ENCODE assay signal across 19 mouse cellular contexts in the genomic region with DNA sequence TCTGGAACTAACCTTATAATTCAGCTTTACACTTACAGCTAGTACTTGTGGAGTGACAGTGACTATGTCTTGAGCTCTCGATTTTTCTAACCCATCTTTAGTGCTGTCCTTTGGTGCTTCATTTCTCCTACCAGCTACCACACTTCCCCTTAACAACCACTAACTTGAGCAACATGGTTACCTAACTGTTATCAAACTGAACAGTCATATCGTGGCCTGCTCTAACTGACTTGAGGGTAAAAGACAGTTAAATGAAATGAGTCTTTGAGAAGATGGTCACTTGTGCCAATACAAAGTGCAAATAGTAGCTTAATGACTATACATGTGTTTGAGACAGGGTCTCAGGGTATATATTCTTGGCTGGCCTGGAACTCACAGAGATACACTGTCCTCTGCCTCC. TPM values are rescaled to one million over a fixed set of nuclear protein-coding genes. Genes with fewer than 3 reads are reported as not detected.
A peak's percentile ranks its signal among the peaks of the same experiment; 100 is the strongest.
DNase-seq lines count a peak whose midpoint lies in the region; ATAC-seq and TF ChIP-seq lines count a peak whose summit lies in the region.
"Had no signal": no experiment of that assay in that cellular context is flagged by ENCODE, and none has a peak within 500 bp of the region (broad histone marks: within the 10 kb centered on the region; RNA-seq: fewer than 3 reads in every experiment).

No protein-coding gene starts in this region.

- ATAC-seq in granulocyte monocyte progenitor cell, adult 5-6 weeks (replicated peaks; ENCODE audit: poor library complexity, severe bottlenecking): peak; percentile 53
- no peak for ATAC-seq in liver, embryonic 16.5 days (ENCODE audit: low read depth)
- ATAC-seq in hindbrain, embryonic 12.5 days (ENCODE audit: low FRiP score): no peak
- ATAC-seq: forebrain, embryonic 16.5 days; intestine, postnatal 0 days; midbrain, embryonic 15.5 days had no signal

- no peak for DNase-seq in lung, adult 2 months
- no peak for DNase-seq in lung, adult 18-20 months
- DNase-seq in splenic B cell, adult 2 months (ENCODE audit: low read depth, low spot score): peak; percentile 11
- DNase-seq in frontal cortex, adult 2 months (ENCODE audit: extremely low spot score in 1 of 2, low spot score in 1 of 2): no peak
- DNase-seq in embryo, embryonic 11 days: no peak
- DNase-seq: adrenal gland, adult 2 months; cerebellum, postnatal 14 days; right cerebral cortex, postnatal 25 days; thymus, adult 2 months had no signal

- no peak for TF ChIP-seq POLR2A in lung, adult 2 months (IDR thresholded peaks at IDR 0.05; ENCODE audit: borderline replicate concordance, extremely low read depth, low read depth, low read length)

- no peaks in the 10 kb centered on the region for H3K9me3 ChIP-seq in liver, embryonic 16.5 days (replicated peaks; ENCODE audit: control insufficient read depth, low read length)
- H3K9me3 ChIP-seq in hindbrain, embryonic 12.5 days (replicated peaks): no peaks in the 10 kb centered on the region
- H3K9me3 ChIP-seq: embryonic facial prominence, embryonic 15.5 days; hindbrain, embryonic 13.5 days; lung, embryonic 15.5 days; midbrain, embryonic 15.5 days; stomach, embryonic 15.5 days had no signal

- H3K4me2 ChIP-seq in liver, embryonic 16.5 days (ENCODE audit: low read depth, low read length): peak overlapping the region; percentile 45; the same call in 1 of the 2 replicates
- H3K4me2 ChIP-seq in hindbrain, embryonic 12.5 days (replicated peaks): no peak overlapping the region
- H3K4me2 ChIP-seq: embryonic facial prominence, embryonic 15.5 days; stomach, embryonic 15.5 days had no signal

- peak overlapping the region; percentile 29 for H3K4me3 ChIP-seq in lung, adult 2 months (replicated peaks; ENCODE audit: extremely low read depth, low read depth, low read length)
- no peak overlapping the region; the same call in 1 of the 2 replicates for H3K4me3 ChIP-seq in liver, embryonic 16.5 days (ENCODE audit: low read depth, low read length)
- H3K4me3 ChIP-seq in hindbrain, embryonic 12.5 days: no peak overlapping the region
- H3K4me3 ChIP-seq: embryonic facial prominence, embryonic 15.5 days; hindbrain, embryonic 13.5 days; lung, embryonic 15.5 days; midbrain, embryonic 15.5 days; stomach, embryonic 15.5 days had no signal

- peak overlapping the region; percentile 31; the same call in 1 of the 2 replicates for H3K27ac ChIP-seq in liver, embryonic 16.5 days (ENCODE audit: low read length)
- H3K27ac ChIP-seq in hindbrain, embryonic 12.5 days: no peak overlapping the region
- H3K27ac ChIP-seq: embryonic facial prominence, embryonic 15.5 days; hindbrain, embryonic 13.5 days; lung, embryonic 15.5 days; midbrain, embryonic 15.5 days; stomach, embryonic 15.5 days had no signal

- H3K4me1 ChIP-seq in lung, adult 2 months (ENCODE audit: control insufficient read depth, insufficient read depth, low read length): peaks cover 5% of the 10 kb centered on the region
- peaks cover 9% of the 10 kb centered on the region for H3K4me1 ChIP-seq in liver, embryonic 16.5 days (ENCODE audit: control insufficient read depth, low read depth, low read length)
- H3K4me1 ChIP-seq in hindbrain, embryonic 12.5 days: 0 out of 2 replicates have a peak, but pooled peaks cover 2% of the 10 kb centered on the region

- H3K9ac ChIP-seq in liver, embryonic 16.5 days (ENCODE audit: low read depth, low read length): no peak overlapping the region
- no peak overlapping the region for H3K9ac ChIP-seq in hindbrain, embryonic 12.5 days
- H3K9ac ChIP-seq: embryonic facial prominence, embryonic 15.5 days; hindbrain, embryonic 13.5 days; lung, embryonic 15.5 days; midbrain, embryonic 15.5 days; stomach, embryonic 15.5 days had no signal

- WGBS in lung, adult 2 months: 56% methylated on average over 2 of the region's 2 CpGs
- WGBS in liver, embryonic 16.5 days (ENCODE audit: insufficient replicate concordance): 7% methylated on average over 2 of the region's 2 CpGs
- whole genome bisulfite sequencing in hindbrain, embryonic 12.5 days: 83% methylated on average over 2 of the region's 2 CpGs

- H3K27me3 ChIP-seq in liver, embryonic 16.5 days (ENCODE audit: control insufficient read depth, insufficient read depth, low read depth, low read length): no peaks in the 10 kb centered on the region
- no peaks in the 10 kb centered on the region for H3K27me3 ChIP-seq in splenic B cell, adult 2 months (ENCODE audit: control insufficient read depth, insufficient read depth, low read length, poor library complexity, severe bottlenecking)
- H3K27me3 ChIP-seq in hindbrain, embryonic 12.5 days: no peaks in the 10 kb centered on the region
- H3K27me3 ChIP-seq: embryonic facial prominence, embryonic 15.5 days; hindbrain, embryonic 13.5 days; lung, embryonic 15.5 days; midbrain, embryonic 15.5 days; stomach, embryonic 15.5 days had no signal

- no peaks in the 10 kb centered on the region for H3K36me3 ChIP-seq in liver, embryonic 16.5 days (ENCODE audit: control insufficient read depth, insufficient read depth)
- H3K36me3 ChIP-seq in splenic B cell, adult 2 months (ENCODE audit: control insufficient read depth, insufficient read depth, low read length, poor library complexity, severe bottlenecking): no peaks in the 10 kb centered on the region
- H3K36me3 ChIP-seq in hindbrain, embryonic 12.5 days: no peaks in the 10 kb centered on the region
- H3K36me3 ChIP-seq: embryonic facial prominence, embryonic 15.5 days; hindbrain, embryonic 13.5 days; lung, embryonic 15.5 days; midbrain, embryonic 15.5 days; stomach, embryonic 15.5 days had no signal

- TF ChIP-seq CTCF in lung, adult 2 months (IDR thresholded peaks at IDR 0.05; ENCODE audit: insufficient read depth, low read length): no peak

RNA-seq across cellular contexts. Expression of gene Csgalnact2, which starts 1.8 kb away (rescaled TPM):
- 8.0 and 10.7 TPM in 2 replicates for polyA plus RNA-seq in lung, adult 2 months (2012; rRNA removed)
- total RNA-seq in granulocyte monocyte progenitor cell, adult 5-6 weeks (2014; fragmentation: Nextera tagmentation): 117 and 137 TPM in 2 replicates
- 228 and 243 TPM in 2 replicates for total RNA-seq in granulocyte monocyte progenitor cell, adult 5-6 weeks (2017)
- polyA plus RNA-seq in liver, embryonic 16.5 days (2015; fragmentation: Nextera tagmentation; extraction: Ambion mirVana): 5.5 and 6.5 TPM in 2 replicates
- 9.8 and 12.3 TPM in 2 replicates for polyA plus RNA-seq in hindbrain, embryonic 12.5 days (2016; fragmentation: Nextera tagmentation; extraction: Ambion mirVana)
- 8.9 and 9.9 TPM in 2 replicates for polyA plus RNA-seq in frontal cortex, adult 2 months (2012; rRNA removed)
